Comparison of ENCODE assay signal across 9 mouse cellular contexts in the genomic region with DNA sequence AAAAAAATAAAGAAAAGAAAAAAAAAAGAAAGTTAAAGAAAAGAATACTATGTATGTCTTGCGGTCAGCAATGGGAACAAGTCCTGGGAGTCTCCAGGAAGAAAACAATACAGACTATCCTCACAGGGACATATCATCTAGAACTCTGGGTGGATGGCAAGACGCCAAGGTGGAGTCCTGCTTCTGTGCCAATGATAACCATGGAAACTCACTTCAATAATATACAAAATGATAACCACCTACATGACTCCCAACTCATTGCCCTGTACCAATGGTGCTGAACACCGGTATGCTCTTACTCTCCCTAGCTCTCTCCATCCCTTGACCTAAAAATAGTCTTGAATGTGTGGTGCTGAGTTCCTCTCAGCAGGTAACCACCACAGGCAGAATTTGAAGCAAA.
DNase-seq lines count a peak whose midpoint lies in the region; ATAC-seq and TF ChIP-seq lines count a peak whose summit lies in the region.
"Had no signal": no experiment of that assay in that cellular context is flagged by ENCODE, and none has a peak within 500 bp of the region (broad histone marks: within the 10 kb centered on the region; RNA-seq: fewer than 3 reads in every experiment).

No protein-coding gene starts in this region.

- peaks cover 4% of the 10 kb centered on the region for H3K4me1 ChIP-seq in kidney, adult 2 months (ENCODE audit: control insufficient read depth, insufficient read depth, low read length)

- H3K36me3 ChIP-seq in kidney, adult 2 months (ENCODE audit: control insufficient read depth, insufficient read depth, low read length): no peaks in the 10 kb centered on the region

- no peak overlapping the region for H3K4me3 ChIP-seq in kidney, adult 2 months (ENCODE audit: insufficient read depth, low read depth, low read length)

- no peak overlapping the region for H3K27ac ChIP-seq in kidney, adult 2 months (ENCODE audit: insufficient read depth, low read depth, low read length)

- WGBS in kidney, adult 2 months: 79% methylated on average over 3 of the region's 3 CpGs

- peak; percentile 36 for DNase-seq in kidney, adult 2 months
- no peak for DNase-seq in kidney, adult 9 months
- DNase-seq in MEL-GATA-1-ER (ENCODE audit: extremely low read depth, low read depth): peak; percentile 50
- DNase-seq in cerebellum, postnatal 36 days: peak; percentile 47 to 53
- DNase-seq in kidney, postnatal 36 days: peak; percentile 22 to 43
- DNase-seq in left cerebral cortex, postnatal 36 days (ENCODE audit: low spot score in 2 of 2): no peak
- DNase-seq in gastrocnemius, postnatal 36 days: no peak

- H3K27me3 ChIP-seq in kidney, adult 2 months (replicated peaks; ENCODE audit: control insufficient read depth, insufficient read depth, low read length): no peaks in the 10 kb centered on the region

- no peak for TF ChIP-seq POLR2A in kidney, adult 2 months (IDR thresholded peaks at IDR 0.05; ENCODE audit: low read depth, low read length)

- no peak for ATAC-seq in frontal cortex, adult (ENCODE audit: low TSS enrichment)
- ATAC-seq: forebrain, embryonic 14.5 days had no signal

- TF ChIP-seq CTCF in kidney, adult 2 months (conservative IDR thresholded peaks at IDR 0.05; ENCODE audit: insufficient read depth, insufficient read length, low read depth, low read length): no peak

- intact Hi-C loops in left cerebral cortex, postnatal 36 days (cut with DNase I): no loop called here
- intact Hi-C loops in gastrocnemius, postnatal 36 days (cut with DNase I): no loop called here

Comparison
In these comparisons a context has a peak if more than half of its experiments do, and no peak if none do; other contexts are left out.
1. DNase-seq: peak in kidney, adult 2 months (single experiment), MEL-GATA-1-ER (single experiment), cerebellum, postnatal 36 days (2 of 2) and kidney, postnatal 36 days (2 of 2); none in kidney, adult 9 months (single experiment), left cerebral cortex, postnatal 36 days (0 of 2) and gastrocnemius, postnatal 36 days (0 of 2).